Mouse (Mus musculus): ENCODE results near the gene Dcpp1. TPM values are rescaled to one million over a fixed set of nuclear protein-coding genes. Genes with fewer than 3 reads are reported as not detected.
"Not testable (repeated sequence)": the region's sequence is repeated elsewhere in the genome, so short reads cannot be mapped to it uniquely, and the experiment has no call there.

Gene Dcpp1
- 2.3 and 6.8 TPM in 2 replicates for polyA plus RNA-seq (2014; fragmentation: Nextera tagmentation; extraction: Ambion mirVana)

GRCm38 (mm10) chr17:23880576-23880975, at the start of gene Dcpp1, which contains the start of gene Dcpp2:
TSS of gene Dcpp1 (plus strand) at chr17:23880876.
TSS of gene Dcpp2 (plus strand) at chr17:23880880.
- DNase-seq (ENCODE audit: low spot score); H3K27me3 ChIP-seq (replicated peaks; ENCODE audit: control insufficient read depth, insufficient read depth, low read length); H3K4me3 ChIP-seq (ENCODE audit: low read depth, low read length); H3K4me2 ChIP-seq (ENCODE audit: low read depth, low read length); ATAC-seq (ENCODE audit: low read depth); H3K4me1 ChIP-seq (ENCODE audit: control insufficient read depth, insufficient read depth, low read length); H3K9ac ChIP-seq (ENCODE audit: low read depth, low read length); H3K27ac ChIP-seq (replicated peaks; ENCODE audit: low read depth, low read length); H3K36me3 ChIP-seq (ENCODE audit: control insufficient read depth, insufficient read depth, low read length); H3K9me3 ChIP-seq (ENCODE audit: control insufficient read depth, low read length): not testable (repeated sequence)
- 91% methylated on average over 4 of the region's 4 CpGs for WGBS

GRCm38 (mm10) chr17:23831201-23831600, 49.5 kb upstream of the Dcpp1 start:
- no peak overlapping the region for H3K9ac ChIP-seq (ENCODE audit: low read depth, low read length)
- H3K27ac ChIP-seq (replicated peaks; ENCODE audit: low read depth, low read length): no peak overlapping the region
- peaks cover 15% of the 10 kb centered on the region; the same call in 1 of the 2 replicates for H3K27me3 ChIP-seq (replicated peaks; ENCODE audit: control insufficient read depth, insufficient read depth, low read length)
- no peak for DNase-seq (ENCODE audit: low spot score)
- H3K36me3 ChIP-seq (ENCODE audit: control insufficient read depth, insufficient read depth, low read length): peaks cover 9% of the 10 kb centered on the region
- H3K4me2 ChIP-seq (ENCODE audit: low read depth, low read length): no peak overlapping the region
- no peak overlapping the region for H3K4me3 ChIP-seq (ENCODE audit: low read depth, low read length)
- H3K9me3 ChIP-seq (ENCODE audit: control insufficient read depth, low read length): peaks cover 4% of the 10 kb centered on the region; the same call in 1 of the 2 replicates
- ATAC-seq (ENCODE audit: low read depth): no peak
- peaks cover 9% of the 10 kb centered on the region for H3K4me1 ChIP-seq (ENCODE audit: control insufficient read depth, insufficient read depth, low read length)
- WGBS: 83% methylated on average over 1 of the region's 1 CpGs

- 60% methylated on average over 8 of the region's 8 CpGs for WGBS
- no peaks in the 10 kb centered on the region for H3K36me3 ChIP-seq (ENCODE audit: control insufficient read depth, insufficient read depth, low read length)
- H3K4me3 ChIP-seq (ENCODE audit: low read depth, low read length): no peak within 1 kb of the TSS
- ATAC-seq (ENCODE audit: low read depth): peak; percentile 83
- H3K27ac ChIP-seq (replicated peaks; ENCODE audit: low read depth, low read length): no peak within 1 kb of the TSS
- peak; percentile 82 for DNase-seq (ENCODE audit: low spot score)
- no peaks in the 10 kb centered on the region for H3K9me3 ChIP-seq (ENCODE audit: control insufficient read depth, low read length)
- H3K4me2 ChIP-seq (ENCODE audit: low read depth, low read length): no peak within 1 kb of the TSS
- no peaks in the 10 kb centered on the region for H3K4me1 ChIP-seq (ENCODE audit: control insufficient read depth, insufficient read depth, low read length)
- peaks cover 10% of the 10 kb centered on the region; the same call in 1 of the 2 replicates for H3K27me3 ChIP-seq (replicated peaks; ENCODE audit: control insufficient read depth, insufficient read depth, low read length)
- H3K9ac ChIP-seq (ENCODE audit: low read depth, low read length): 0 out of 2 replicates have a peak within 1 kb of the TSS, but pooled peaks have one; percentile 8
These were observed 44.6 kb upstream of the Dcpp1 start, which contains the start of gene Prss33 for GRCm38 (mm10) chr17:23836006-23836575. TSS of gene Prss33 (minus strand) at chr17:23836056.

GRCm38 (mm10) chr17:23841145-23841544, 39.5 kb upstream of the Dcpp1 start:
- H3K4me3 ChIP-seq (ENCODE audit: low read depth, low read length): no peak overlapping the region
- ATAC-seq (ENCODE audit: low read depth) (no peak), DNase-seq (ENCODE audit: low spot score) (peak; percentile 79)
- no peaks in the 10 kb centered on the region for H3K36me3 ChIP-seq (ENCODE audit: control insufficient read depth, insufficient read depth, low read length)
- 23% methylated on average over 4 of the region's 4 CpGs for WGBS
- no peak overlapping the region for H3K27ac ChIP-seq (replicated peaks; ENCODE audit: low read depth, low read length)
- no peak overlapping the region for H3K9ac ChIP-seq (ENCODE audit: low read depth, low read length)
- no peak overlapping the region for H3K4me2 ChIP-seq (ENCODE audit: low read depth, low read length)
- H3K4me1 ChIP-seq (ENCODE audit: control insufficient read depth, insufficient read depth, low read length): no peaks in the 10 kb centered on the region
- no peaks in the 10 kb centered on the region for H3K27me3 ChIP-seq (replicated peaks; ENCODE audit: control insufficient read depth, insufficient read depth, low read length)
- H3K9me3 ChIP-seq (ENCODE audit: control insufficient read depth, low read length): no peaks in the 10 kb centered on the region

- ATAC-seq (ENCODE audit: low read depth): 0 out of 2 replicates have a peak, but pooled peaks have one; percentile 19
- no peak overlapping the region for H3K4me3 ChIP-seq (ENCODE audit: low read depth, low read length)
- H3K4me2 ChIP-seq (ENCODE audit: low read depth, low read length): peak overlapping the region; percentile 43
These were observed 37.4 kb upstream of the Dcpp1 start for GRCm38 (mm10) chr17:23843141-23843811.

GRCm38 (mm10) chr17:23843812-23844273, 36.8 kb upstream of the Dcpp1 start, which contains the start of the genes Prss32 and Prss41:
TSS of gene Prss32 (plus strand) at chr17:23843855.
TSS of gene Prss41 (minus strand) at chr17:23844172.
- Histone ChIP-seq H3K4me2 (ENCODE audit: low read depth, low read length) (peak within 1 kb of the TSS; percentile 43), H3K4me1 (ENCODE audit: control insufficient read depth, insufficient read depth, low read length) (no peaks in the 10 kb centered on the region), H3K4me3 (ENCODE audit: low read depth, low read length) (0 out of 2 replicates have a peak within 1 kb of the TSS, but pooled peaks have one; percentile 2), H3K36me3 (ENCODE audit: control insufficient read depth, insufficient read depth, low read length) (no peaks in the 10 kb centered on the region), H3K9ac (ENCODE audit: low read depth, low read length) (0 out of 2 replicates have a peak within 1 kb of the TSS, but pooled peaks have one; percentile 25), H3K27ac (replicated peaks; ENCODE audit: low read depth, low read length) (no peak within 1 kb of the TSS), H3K9me3 (ENCODE audit: control insufficient read depth, low read length) (no peaks in the 10 kb centered on the region), H3K27me3 (replicated peaks; ENCODE audit: control insufficient read depth, insufficient read depth, low read length) (no peaks in the 10 kb centered on the region)
- DNase-seq (ENCODE audit: low spot score): peak; percentile 50
- 10% methylated on average over 15 of the region's 19 CpGs for WGBS
- ATAC-seq (ENCODE audit: low read depth): 0 out of 2 replicates have a peak, but pooled peaks have one; percentile 48

More at GRCm38 (mm10) chr17:23843141-23843811, 37.4 kb upstream of the Dcpp1 start:
- Histone ChIP-seq H3K27me3 (replicated peaks; ENCODE audit: control insufficient read depth, insufficient read depth, low read length) (no peaks in the 10 kb centered on the region), H3K9me3 (ENCODE audit: control insufficient read depth, low read length) (no peaks in the 10 kb centered on the region), H3K27ac (replicated peaks; ENCODE audit: low read depth, low read length) (no peak overlapping the region), H3K4me1 (ENCODE audit: control insufficient read depth, insufficient read depth, low read length) (no peaks in the 10 kb centered on the region), H3K36me3 (ENCODE audit: control insufficient read depth, insufficient read depth, low read length) (no peaks in the 10 kb centered on the region), H3K9ac (ENCODE audit: low read depth, low read length) (no peak overlapping the region)
- DNase-seq (ENCODE audit: low spot score): no peak
- WGBS: 49% methylated on average over 23 of the region's 23 CpGs

- ATAC-seq (ENCODE audit: low read depth) (no peak), DNase-seq (ENCODE audit: low spot score) (no peak)
- Histone ChIP-seq H3K9ac (ENCODE audit: low read depth, low read length) (no peak overlapping the region), H3K36me3 (ENCODE audit: control insufficient read depth, insufficient read depth, low read length) (no peaks in the 10 kb centered on the region), H3K27ac (replicated peaks; ENCODE audit: low read depth, low read length) (no peak overlapping the region), H3K4me2 (ENCODE audit: low read depth, low read length) (no peak overlapping the region), H3K4me3 (ENCODE audit: low read depth, low read length) (no peak overlapping the region), H3K27me3 (replicated peaks; ENCODE audit: control insufficient read depth, insufficient read depth, low read length) (no peaks in the 10 kb centered on the region), H3K4me1 (ENCODE audit: control insufficient read depth, insufficient read depth, low read length) (no peaks in the 10 kb centered on the region), H3K9me3 (ENCODE audit: control insufficient read depth, low read length) (no peaks in the 10 kb centered on the region)
- 63% methylated on average over 2 of the region's 2 CpGs for WGBS
These were observed 30.6 kb upstream of the Dcpp1 start for GRCm38 (mm10) chr17:23850028-23850427.

GRCm38 (mm10) chr17:23850853-23851749, 29.6 kb upstream of the Dcpp1 start:
- no peak overlapping the region for H3K4me3 ChIP-seq (ENCODE audit: low read depth, low read length)
- H3K9ac ChIP-seq (ENCODE audit: low read depth, low read length): no peak overlapping the region
- no peaks in the 10 kb centered on the region for H3K4me1 ChIP-seq (ENCODE audit: control insufficient read depth, insufficient read depth, low read length)
- no peak overlapping the region for H3K4me2 ChIP-seq (ENCODE audit: low read depth, low read length)
- DNase-seq (ENCODE audit: low spot score): peak; percentile 61
- no peak overlapping the region for H3K27ac ChIP-seq (replicated peaks; ENCODE audit: low read depth, low read length)
- no peaks in the 10 kb centered on the region for H3K27me3 ChIP-seq (replicated peaks; ENCODE audit: control insufficient read depth, insufficient read depth, low read length)
- WGBS: 55% methylated on average over 18 of the region's 19 CpGs
- no peaks in the 10 kb centered on the region for H3K9me3 ChIP-seq (ENCODE audit: control insufficient read depth, low read length)
- ATAC-seq (ENCODE audit: low read depth): no peak
- H3K36me3 ChIP-seq (ENCODE audit: control insufficient read depth, insufficient read depth, low read length): no peaks in the 10 kb centered on the region

Measured in embryonic facial prominence, embryonic 14.5 days (tissue).